Mouse (Mus musculus): Measurements from ENCODE around the gene Ncbp3. TPM values are rescaled to one million over a fixed set of nuclear protein-coding genes. Genes with fewer than 3 reads are reported as not detected.
"Not testable (repeated sequence)": the region's sequence is repeated elsewhere in the genome, so short reads cannot be mapped to it uniquely, and the experiment has no call there.

Gene Ncbp3
- total RNA-seq, 1 experiment from 2014 or later, result 11.5 TPM

- ATAC-seq (replicated peaks; ENCODE audit: insufficient number of reproducible peaks, low FRiP score, low TSS enrichment, poor library complexity, severe bottlenecking), result no peak
These were observed 29.7 kb downstream of the Ncbp3 start for GRCm38 (mm10) chr11:73077211-73077720.

- no peak for ATAC-seq (replicated peaks; ENCODE audit: insufficient number of reproducible peaks, low FRiP score, low TSS enrichment, poor library complexity, severe bottlenecking)
These were observed 31.0 kb downstream of the Ncbp3 start for GRCm38 (mm10) chr11:73078615-73079014.

- no peak for ATAC-seq (replicated peaks; ENCODE audit: insufficient number of reproducible peaks, low FRiP score, low TSS enrichment, poor library complexity, severe bottlenecking)
These were observed 32.7 kb downstream of the Ncbp3 start for GRCm38 (mm10) chr11:73080306-73080705.

GRCm38 (mm10) chr11:73084303-73084702 lies 36.7 kb downstream of the Ncbp3 start:
- ATAC-seq (replicated peaks; ENCODE audit: insufficient number of reproducible peaks, low FRiP score, low TSS enrichment, poor library complexity, severe bottlenecking), result 0 out of 2 replicates have a peak, but pooled peaks have one; percentile 40

- ATAC-seq (replicated peaks; ENCODE audit: insufficient number of reproducible peaks, low FRiP score, low TSS enrichment, poor library complexity, severe bottlenecking), result no peak
These were observed 37.2 kb downstream of the Ncbp3 start for GRCm38 (mm10) chr11:73084804-73085231.

GRCm38 (mm10) chr11:73085391-73085790 lies 37.8 kb downstream of the Ncbp3 start:
- no peak for ATAC-seq (replicated peaks; ENCODE audit: insufficient number of reproducible peaks, low FRiP score, low TSS enrichment, poor library complexity, severe bottlenecking)

GRCm38 (mm10) chr11:73087700-73088480 lies 40.3 kb downstream of the Ncbp3 start:
- ATAC-seq (replicated peaks; ENCODE audit: insufficient number of reproducible peaks, low FRiP score, low TSS enrichment, poor library complexity, severe bottlenecking), result no peak

GRCm38 (mm10) chr11:73090283-73090682 lies 42.7 kb downstream of the Ncbp3 start, which contains the start of gene Itgae:
Gene Itgae, plus strand, starts transcription at chr11:73090583.
- ATAC-seq (replicated peaks; ENCODE audit: insufficient number of reproducible peaks, low FRiP score, low TSS enrichment, poor library complexity, severe bottlenecking), result no peak

GRCm38 (mm10) chr11:73090826-73091225 lies 43.2 kb downstream of the Ncbp3 start:
- ATAC-seq (replicated peaks; ENCODE audit: insufficient number of reproducible peaks, low FRiP score, low TSS enrichment, poor library complexity, severe bottlenecking), result no peak

GRCm38 (mm10) chr11:73092057-73092456 lies 44.5 kb downstream of the Ncbp3 start:
- no peak for ATAC-seq (replicated peaks; ENCODE audit: insufficient number of reproducible peaks, low FRiP score, low TSS enrichment, poor library complexity, severe bottlenecking)

GRCm38 (mm10) chr11:73092877-73093276 lies 45.3 kb downstream of the Ncbp3 start:
- 0 out of 2 replicates have a peak, but pooled peaks have one; percentile 15 for ATAC-seq (replicated peaks; ENCODE audit: insufficient number of reproducible peaks, low FRiP score, low TSS enrichment, poor library complexity, severe bottlenecking)

- ATAC-seq (replicated peaks; ENCODE audit: insufficient number of reproducible peaks, low FRiP score, low TSS enrichment, poor library complexity, severe bottlenecking), result no peak; the same call in 1 of the 2 replicates
These were observed 46.8 kb downstream of the Ncbp3 start for GRCm38 (mm10) chr11:73094231-73094995.

GRCm38 (mm10) chr11:73098860-73099259 lies 51.3 kb downstream of the Ncbp3 start:
- ATAC-seq (replicated peaks; ENCODE audit: insufficient number of reproducible peaks, low FRiP score, low TSS enrichment, poor library complexity, severe bottlenecking), result no peak

- no peak for ATAC-seq (replicated peaks; ENCODE audit: insufficient number of reproducible peaks, low FRiP score, low TSS enrichment, poor library complexity, severe bottlenecking)
These were observed 52.6 kb downstream of the Ncbp3 start for GRCm38 (mm10) chr11:73099976-73100750.

- ATAC-seq (replicated peaks; ENCODE audit: insufficient number of reproducible peaks, low FRiP score, low TSS enrichment, poor library complexity, severe bottlenecking), result no peak
These were observed 53.7 kb downstream of the Ncbp3 start for GRCm38 (mm10) chr11:73101308-73101707.

- ATAC-seq (replicated peaks; ENCODE audit: insufficient number of reproducible peaks, low FRiP score, low TSS enrichment, poor library complexity, severe bottlenecking), result no peak
These were observed 57.7 kb downstream of the Ncbp3 start for GRCm38 (mm10) chr11:73105246-73105645.

GRCm38 (mm10) chr11:73107358-73107757 lies 59.8 kb downstream of the Ncbp3 start:
- ATAC-seq (replicated peaks; ENCODE audit: insufficient number of reproducible peaks, low FRiP score, low TSS enrichment, poor library complexity, severe bottlenecking), result not testable (repeated sequence)

- ATAC-seq (replicated peaks; ENCODE audit: insufficient number of reproducible peaks, low FRiP score, low TSS enrichment, poor library complexity, severe bottlenecking), result no peak
These were observed 60.8 kb downstream of the Ncbp3 start for GRCm38 (mm10) chr11:73108195-73108897.
